Mouse (Mus musculus) 416B (cell line): ENCODE data around the gene Fam183b.
"Not testable (repeated sequence)": the region's sequence is repeated elsewhere in the genome, so short reads cannot be mapped to it uniquely, and the experiment has no call there.

Experiments
- DNase-seq: peaks from one replicate; pipeline ENCODE4 v3.0.0; 2011; ENCODE audit warnings: low read depth

The Fam183b gene

GRCm38 (mm10) chr11:58801558-58802228 lies at the start of gene Fam183b:
Gene Fam183b, minus strand, starts transcription at chr11:58801960.
- no peak for DNase-seq

- no peak for DNase-seq
Observed at GRCm38 (mm10) chr11:58849731-58850130, 48.0 kb upstream of the Fam183b start.

GRCm38 (mm10) chr11:58847636-58848035 lies 45.9 kb upstream of the Fam183b start:
- DNase-seq = no peak

- no peak for DNase-seq
Observed at GRCm38 (mm10) chr11:58846919-58847461, 45.2 kb upstream of the Fam183b start, which contains the start of gene Gm12258. Gene Gm12258, plus strand, starts transcription at chr11:58847158.

GRCm38 (mm10) chr11:58838951-58839350 lies 37.2 kb upstream of the Fam183b start, which contains the start of gene Olfr311:
Gene Olfr311, plus strand, starts transcription at chr11:58839251.
- not testable (repeated sequence) for DNase-seq

GRCm38 (mm10) chr11:58832541-58832940 lies 30.8 kb upstream of the Fam183b start:
- DNase-seq = not testable (repeated sequence)

- DNase-seq = peak; percentile 9
Observed at GRCm38 (mm10) chr11:58829764-58830163, 28.0 kb upstream of the Fam183b start.

GRCm38 (mm10) chr11:58828937-58829336 lies 27.2 kb upstream of the Fam183b start, which contains the start of gene Olfr312:
Gene Olfr312, plus strand, starts transcription at chr11:58829237.
- not testable (repeated sequence) for DNase-seq

GRCm38 (mm10) chr11:58815676-58816075 lies 13.9 kb upstream of the Fam183b start:
- DNase-seq = no peak

GRCm38 (mm10) chr11:58814700-58815099 lies 12.9 kb upstream of the Fam183b start, which contains the start of gene Olfr313:
Gene Olfr313, plus strand, starts transcription at chr11:58815000.
- DNase-seq = not testable (repeated sequence)

- peak; percentile 9 for DNase-seq
Observed at GRCm38 (mm10) chr11:58812001-58812400, 10.2 kb upstream of the Fam183b start.

- DNase-seq = no peak
Observed at GRCm38 (mm10) chr11:58804393-58804792, 2.6 kb upstream of the Fam183b start.

GRCm38 (mm10) chr11:58803871-58804270 lies 2.1 kb upstream of the Fam183b start:
- DNase-seq = no peak

GRCm38 (mm10) chr11:58799747-58800146 lies 2.0 kb downstream of the Fam183b start:
- DNase-seq = no peak

- DNase-seq = no peak
Observed at GRCm38 (mm10) chr11:58796850-58797249, 4.9 kb downstream of the Fam183b start.

GRCm38 (mm10) chr11:58795856-58796255 lies 5.9 kb downstream of the Fam183b start:
- DNase-seq = peak; percentile 21

GRCm38 (mm10) chr11:58790646-58791045 lies 11.1 kb downstream of the Fam183b start:
- DNase-seq = peak; percentile 46

- DNase-seq = no peak
Observed at GRCm38 (mm10) chr11:58790053-58790452, 11.7 kb downstream of the Fam183b start.

- DNase-seq = peak; percentile 79
Observed at GRCm38 (mm10) chr11:58789532-58789931, 12.2 kb downstream of the Fam183b start.

- no peak for DNase-seq
Observed at GRCm38 (mm10) chr11:58788346-58788745, 13.4 kb downstream of the Fam183b start.

- DNase-seq = no peak
Observed at GRCm38 (mm10) chr11:58787651-58788050, 14.1 kb downstream of the Fam183b start.

GRCm38 (mm10) chr11:58784182-58784581 lies 17.6 kb downstream of the Fam183b start:
- DNase-seq = no peak

GRCm38 (mm10) chr11:58782480-58783089 lies 19.2 kb downstream of the Fam183b start, which contains the start of gene Olfr314:
Gene Olfr314, plus strand, starts transcription at chr11:58782952.
- DNase-seq = peak; percentile 16
